Mouse (Mus musculus) heart, postnatal 0 days (tissue): ENCODE data around the gene Nln.

ENCODE experiments used
- CTCF ChIP-seq: IDR thresholded peaks from 2 replicates; pipeline ENCODE4 v1.5.1; 2016; ENCODE audit warnings: antibody characterized with exemption, control low read depth, low read depth
- EP300 ChIP-seq: IDR thresholded peaks from 2 replicates; pipeline ENCODE4 v1.6.1; 2016; ENCODE audit warnings: antibody characterized with exemption, low read depth

- TF ChIP-seq CTCF (no peak), EP300 (no peak)
Observed at GRCm38 (mm10) chr13:104123662-104124381, 14.4 kb upstream of the Nln start.
